Mouse (Mus musculus) limb, embryonic 15.5 days (tissue): ENCODE data around the gene Psmd9. TPM values are rescaled to one million over a fixed set of nuclear protein-coding genes. Genes with fewer than 3 reads are reported as not detected.

Experiments used
- ATAC-seq: fragments of 200-750 bp; cut with Nextera tagmentation; 2 replicates; pipeline ENCODE4 v1.8.0; 2017; ENCODE audit warnings: low read depth, moderate TSS enrichment; ENCODE audit not compliant: insufficient number of reproducible peaks, low FRiP score, low TSS enrichment
- H3K27ac ChIP-seq: fragments of 300-500 bp; sonication (generic); 2 replicates; pipeline ENCODE4 v1.5.1; 2015; ENCODE audit warnings: moderate library complexity, mild to moderate bottlenecking, inconsistent platforms
- H3K27me3 ChIP-seq: fragments of 300-500 bp; sonication (generic); 2 replicates; pipeline ENCODE4 v1.6.1; 2015; ENCODE audit warnings: inconsistent platforms
- H3K36me3 ChIP-seq: fragments of 300-500 bp; sonication (generic); 2 replicates; pipeline ENCODE4 v1.6.1; 2015; ENCODE audit warnings: inconsistent platforms
- H3K4me1 ChIP-seq: fragments of 300-500 bp; sonication (generic); 2 replicates; pipeline ENCODE4 v1.6.1; 2015; ENCODE audit warnings: inconsistent platforms
- H3K4me2 ChIP-seq: fragments of 300-500 bp; sonication (generic); 2 replicates; pipeline ENCODE4 v1.6.1; 2015; ENCODE audit warnings: mild to moderate bottlenecking, inconsistent platforms
- H3K4me3 ChIP-seq: fragments of 300-500 bp; sonication (generic); 2 replicates; pipeline ENCODE4 v1.5.1; 2015; ENCODE audit warnings: mild to moderate bottlenecking, inconsistent platforms
- H3K9ac ChIP-seq: fragments of 300-500 bp; sonication (generic); 2 replicates; pipeline ENCODE4 v1.6.1; 2015; ENCODE audit warnings: inconsistent platforms
- H3K9me3 ChIP-seq: fragments of 300-500 bp; sonication (generic); 2 replicates; pipeline ENCODE4 v1.6.1; 2016; ENCODE audit warnings: inconsistent platforms
- WGBS: fragments of 180-500 bp; shearing (Covaris S2); methylation state at CpG from one replicate; pipeline ENCODE4 v1.1.7; 2015; 5-methylcytosine and 5-hydroxymethylcytosine counted together
- polyA plus RNA-seq: library from polyadenylated mRNA; unstranded; fragments of >200 nt; fragmentation: Nextera tagmentation; extraction: Ambion mirVana; gene quantifications from 2 replicates; pipeline ENCODE4 v1.2.1, GENCODE M21; 2015

The Psmd9 gene
- polyA plus RNA-seq, 1 experiment from 2014 or later = 93.3 TPM

DNA sequence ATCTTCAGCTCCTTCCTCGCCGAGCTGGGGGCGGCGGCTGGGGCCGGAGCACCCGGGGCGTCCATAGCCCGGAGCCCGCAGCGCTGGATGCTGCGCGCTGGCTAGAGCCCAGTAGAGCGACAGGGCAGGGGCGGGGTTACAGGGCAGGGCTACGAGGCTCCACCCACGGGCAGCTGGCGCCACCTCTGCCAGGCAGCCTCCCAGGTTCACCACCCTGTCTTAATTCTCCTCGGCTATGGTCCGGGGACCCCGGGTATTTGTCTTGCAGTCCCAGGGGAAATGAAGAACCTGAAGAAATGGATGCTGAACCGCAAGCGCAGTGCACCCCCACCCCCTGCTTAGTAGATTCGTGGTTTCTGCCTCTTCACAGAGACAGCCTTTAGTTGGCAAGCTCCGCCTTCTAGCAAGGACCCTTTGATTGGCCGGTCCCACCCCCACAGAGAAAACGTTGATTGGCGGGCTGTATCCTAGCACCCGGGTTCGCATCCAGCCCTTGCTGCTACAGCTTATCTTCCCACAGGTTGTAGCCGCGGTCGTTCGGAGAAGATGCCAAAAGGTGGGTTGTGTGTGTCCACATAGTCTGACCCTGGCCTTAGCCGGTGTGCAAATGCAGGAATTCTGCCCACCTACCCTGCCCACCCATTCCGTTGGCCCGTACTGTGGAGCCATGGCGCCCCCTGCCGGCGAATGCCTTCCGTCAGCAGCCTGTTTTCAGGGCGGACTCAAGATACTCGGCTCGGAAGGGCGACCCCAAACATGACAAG, 36.7 kb upstream of the Psmd9 start, which contains the start of gene Rhof:
Gene Rhof (minus strand): TSS at position 385 of the 764 bp plus-strand sequence.
- peak within 1 kb of the TSS; percentile 100 for H3K27ac ChIP-seq
- H3K36me3 ChIP-seq = 0 out of 2 replicates have a peak, but pooled peaks cover 8% of the 10 kb centered on the region
- no peaks in the 10 kb centered on the region for H3K9me3 ChIP-seq
- peak within 1 kb of the TSS; percentile 45; the same call in 1 of the 2 replicates for H3K9ac ChIP-seq
- WGBS = 2% methylated on average over 44 of the region's 44 CpGs
- no peaks in the 10 kb centered on the region for H3K27me3 ChIP-seq
- H3K4me1 ChIP-seq = peaks cover 69% of the 10 kb centered on the region
- peak; percentile 31; the same call in 1 of the 2 replicates for ATAC-seq
- H3K4me3 ChIP-seq = peak within 1 kb of the TSS; percentile 88
- H3K4me2 ChIP-seq = peak within 1 kb of the TSS; percentile 89

DNA sequence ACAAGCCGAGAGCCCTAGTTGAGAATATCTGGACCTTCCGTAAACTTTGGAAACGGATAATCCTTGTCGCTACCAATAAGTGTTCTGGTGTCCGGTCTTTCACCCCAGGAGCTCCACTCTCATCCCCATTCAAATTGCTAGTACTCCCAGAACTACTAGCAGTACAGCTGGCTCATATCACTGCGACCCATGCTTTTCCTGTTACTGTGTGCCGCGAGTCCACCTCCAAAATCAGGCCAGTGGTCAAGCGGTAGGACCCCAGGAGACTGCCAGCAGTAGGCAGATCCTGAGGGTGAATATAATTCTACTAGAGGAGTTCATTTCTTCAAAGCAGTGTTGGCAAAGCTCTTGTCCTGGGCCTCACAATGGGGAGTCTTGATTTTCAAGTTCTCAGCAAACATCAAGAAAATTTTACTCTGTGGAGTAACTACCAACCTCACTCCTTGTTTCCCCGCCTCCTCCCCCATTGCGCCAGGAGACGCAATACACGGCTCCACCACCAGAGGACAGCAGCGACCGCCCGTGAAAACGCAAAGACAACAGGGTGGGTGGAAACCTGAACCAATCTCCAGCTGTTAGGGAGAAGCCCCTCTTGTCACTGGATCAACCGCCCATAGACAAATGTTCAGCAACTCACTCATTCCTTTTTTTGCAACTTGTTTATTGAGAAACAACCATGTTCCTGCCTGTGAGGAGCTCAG, 36.0 kb upstream of the Psmd9 start:
- H3K36me3 ChIP-seq = 0 out of 2 replicates have a peak, but pooled peaks cover 8% of the 10 kb centered on the region
- no peak for ATAC-seq
- peak overlapping the region; percentile 100 for H3K27ac ChIP-seq
- H3K4me1 ChIP-seq = peaks cover 77% of the 10 kb centered on the region
- H3K4me3 ChIP-seq = peak overlapping the region; percentile 88
- H3K9ac ChIP-seq = no peak overlapping the region
- WGBS = 18% methylated on average over 18 of the region's 18 CpGs
- no peaks in the 10 kb centered on the region for H3K27me3 ChIP-seq
- no peaks in the 10 kb centered on the region for H3K9me3 ChIP-seq
- H3K4me2 ChIP-seq = peak overlapping the region; percentile 89

DNA sequence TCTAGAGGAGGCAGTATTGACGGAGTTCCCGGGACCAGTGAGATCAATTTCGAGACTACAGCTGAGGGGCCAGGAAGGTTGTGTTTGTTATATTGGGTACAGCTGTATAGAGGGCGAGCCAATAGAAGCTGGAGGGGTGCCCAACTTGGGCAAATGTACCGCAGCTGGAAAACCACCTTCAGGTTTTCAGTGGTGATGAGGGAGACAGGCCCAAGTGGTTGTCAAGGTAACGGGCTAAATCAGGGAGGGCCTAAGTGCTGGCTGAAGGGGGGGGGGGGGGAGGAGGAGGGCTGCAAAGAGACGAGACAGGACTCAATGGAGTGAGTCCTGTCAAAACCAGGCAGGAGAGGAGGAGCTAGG, 35.4 kb upstream of the Psmd9 start:
- ATAC-seq = peak; percentile 2; the same call in 1 of the 2 replicates
- Histone ChIP-seq H3K4me2 (peak overlapping the region; percentile 89), H3K4me1 (peaks cover 79% of the 10 kb centered on the region), H3K27ac (peak overlapping the region; percentile 100), H3K9me3 (no peaks in the 10 kb centered on the region), H3K36me3 (0 out of 2 replicates have a peak, but pooled peaks cover 8% of the 10 kb centered on the region), H3K9ac (no peak overlapping the region), H3K4me3 (peak overlapping the region; percentile 88), H3K27me3 (no peaks in the 10 kb centered on the region)
- 19% methylated on average over 7 of the region's 7 CpGs for WGBS

GRCm38 (mm10) chr5:123134186-123134874, 34.9 kb upstream of the Psmd9 start:
- Histone ChIP-seq H3K36me3 (0 out of 2 replicates have a peak, but pooled peaks cover 8% of the 10 kb centered on the region), H3K27me3 (no peaks in the 10 kb centered on the region), H3K4me3 (peak overlapping the region; percentile 88), H3K9me3 (no peaks in the 10 kb centered on the region), H3K9ac (0 out of 2 replicates have a peak overlapping the region, but pooled peaks have one; percentile 23), H3K4me2 (peak overlapping the region; percentile 89), H3K4me1 (peaks cover 77% of the 10 kb centered on the region), H3K27ac (peak overlapping the region; percentile 100)
- 17% methylated on average over 13 of the region's 13 CpGs for WGBS
- ATAC-seq = no peak

DNA sequence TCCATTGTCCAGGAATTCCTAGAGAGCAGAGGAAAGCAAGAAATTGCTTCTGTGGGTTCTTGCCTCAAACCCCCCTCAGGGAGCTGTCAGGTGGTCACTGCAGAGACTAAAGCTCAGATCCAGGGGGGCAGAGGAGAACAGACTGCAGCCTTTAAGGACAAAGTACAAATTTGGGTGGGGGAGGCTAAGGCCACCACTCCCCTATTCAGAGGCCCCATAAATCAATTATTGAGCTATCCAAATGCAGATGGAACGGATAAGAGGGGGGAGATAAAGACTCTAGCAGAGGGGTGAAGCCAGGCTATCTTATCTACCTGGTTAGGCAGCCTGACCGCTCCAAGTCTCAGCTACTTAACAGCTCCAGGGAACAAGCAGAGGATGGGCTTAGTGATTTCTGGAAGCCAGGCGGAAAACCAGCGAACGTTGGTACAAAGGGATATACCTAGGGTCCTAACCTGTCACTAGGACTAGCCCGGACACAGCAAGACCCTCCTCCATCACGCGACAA, 34.3 kb upstream of the Psmd9 start:
- H3K27ac ChIP-seq = peak overlapping the region; percentile 100
- 0 out of 2 replicates have a peak, but pooled peaks cover 6% of the 10 kb centered on the region for H3K36me3 ChIP-seq
- 0 out of 2 replicates have a peak overlapping the region, but pooled peaks have one; percentile 23 for H3K9ac ChIP-seq
- ATAC-seq = no peak
- no peaks in the 10 kb centered on the region for H3K9me3 ChIP-seq
- H3K4me2 ChIP-seq = peak overlapping the region; percentile 89
- peak overlapping the region; percentile 88 for H3K4me3 ChIP-seq
- H3K27me3 ChIP-seq = no peaks in the 10 kb centered on the region
- 15% methylated on average over 8 of the region's 8 CpGs for WGBS
- peaks cover 77% of the 10 kb centered on the region for H3K4me1 ChIP-seq

DNA sequence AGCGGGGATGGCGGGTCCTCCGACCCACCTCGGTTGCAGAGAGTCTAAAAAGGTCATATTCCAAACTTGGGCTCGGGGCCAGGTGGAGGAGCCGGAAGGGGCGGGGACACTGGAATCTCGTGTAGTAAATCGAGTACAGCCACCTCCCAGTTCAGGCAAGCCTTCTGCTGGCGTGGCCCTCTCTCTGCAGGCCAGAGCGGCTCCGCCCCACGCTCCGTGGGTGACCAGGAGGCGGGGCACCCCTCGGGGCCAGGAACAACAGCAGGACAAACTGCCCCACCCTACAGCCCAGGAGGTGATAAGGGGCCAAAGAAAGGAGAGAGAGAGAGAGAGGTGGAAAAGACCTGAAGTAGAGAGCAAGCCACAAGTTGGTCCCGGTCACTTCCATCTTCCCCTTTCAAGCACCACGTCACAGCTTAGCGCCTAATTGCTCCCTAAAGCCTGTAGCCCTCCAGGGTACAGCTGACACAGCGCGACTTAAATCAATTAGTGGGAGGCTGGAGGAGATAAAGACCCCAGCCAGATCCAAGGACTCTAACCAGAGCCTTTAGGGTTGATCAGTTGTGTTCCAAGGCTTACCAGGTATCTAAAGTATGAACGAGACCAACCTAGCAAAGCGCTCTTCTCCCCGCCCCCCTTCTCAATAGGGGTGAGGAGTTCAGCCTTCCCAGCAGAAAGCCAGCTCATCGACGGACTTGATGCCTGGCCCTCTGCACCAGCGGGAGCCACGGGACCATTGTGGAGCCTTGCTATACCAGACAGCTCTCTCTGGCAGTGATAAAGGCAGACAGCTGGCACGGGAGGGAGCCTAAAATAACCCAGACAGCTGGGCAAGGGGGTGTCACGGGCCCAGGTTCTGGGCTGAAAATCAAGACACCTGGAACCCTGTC, 33.5 kb upstream of the Psmd9 start:
- H3K4me3 ChIP-seq = peak overlapping the region; percentile 88
- H3K4me2 ChIP-seq = peak overlapping the region; percentile 89
- ATAC-seq = peak; percentile 5; the same call in 1 of the 2 replicates
- H3K9ac ChIP-seq = peak overlapping the region; percentile 3; the same call in 1 of the 2 replicates
- H3K9me3 ChIP-seq = no peaks in the 10 kb centered on the region
- H3K27ac ChIP-seq = peak overlapping the region; percentile 100
- peaks cover 77% of the 10 kb centered on the region for H3K4me1 ChIP-seq
- 0 out of 2 replicates have a peak, but pooled peaks cover 4% of the 10 kb centered on the region for H3K36me3 ChIP-seq
- WGBS = 4% methylated on average over 30 of the region's 30 CpGs
- no peaks in the 10 kb centered on the region for H3K27me3 ChIP-seq

DNA sequence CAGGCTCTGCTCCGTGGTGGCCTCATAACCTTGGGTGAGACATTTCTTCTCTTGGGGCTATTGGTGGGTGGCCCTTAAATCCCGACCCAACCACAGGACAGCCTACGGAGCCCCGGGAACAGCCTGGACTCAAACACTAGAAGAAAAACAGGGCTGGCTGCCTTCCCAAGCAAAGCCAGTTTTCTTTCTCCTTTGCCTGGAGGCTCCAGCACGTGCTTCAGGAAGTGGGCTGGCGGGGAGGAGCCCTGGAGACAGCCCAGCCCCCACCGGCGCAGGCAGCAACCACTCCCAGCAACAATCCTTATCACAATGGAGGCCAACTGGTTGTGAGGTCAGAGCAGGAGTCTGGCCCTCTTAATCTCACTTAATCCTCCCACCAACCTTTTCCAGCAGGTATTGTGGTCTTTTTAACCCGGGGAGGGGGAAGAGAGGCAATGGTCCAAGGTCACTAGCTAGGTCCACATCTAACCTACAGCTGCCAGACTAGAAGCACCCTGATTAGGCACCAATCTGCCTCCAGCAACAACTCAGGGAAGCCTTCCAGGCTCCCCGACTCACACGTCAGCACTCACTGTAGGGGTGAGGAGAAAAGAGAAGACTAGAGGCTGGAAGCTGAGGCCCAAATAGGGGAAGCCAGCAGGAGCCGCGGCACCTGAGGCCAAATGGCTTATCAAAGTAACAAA, 32.7 kb upstream of the Psmd9 start:
- H3K9me3 ChIP-seq = no peaks in the 10 kb centered on the region
- WGBS = under 1% methylated on average over 13 of the region's 13 CpGs
- peak overlapping the region; percentile 89 for H3K4me2 ChIP-seq
- H3K27me3 ChIP-seq = no peaks in the 10 kb centered on the region
- peaks cover 73% of the 10 kb centered on the region for H3K4me1 ChIP-seq
- peak; percentile 36; the same call in 1 of the 2 replicates for ATAC-seq
- 0 out of 2 replicates have a peak, but pooled peaks cover 4% of the 10 kb centered on the region for H3K36me3 ChIP-seq
- H3K4me3 ChIP-seq = peak overlapping the region; percentile 88
- peak overlapping the region; percentile 100 for H3K27ac ChIP-seq
- H3K9ac ChIP-seq = peak overlapping the region; percentile 89

- no peaks in the 10 kb centered on the region for H3K27me3 ChIP-seq
- peak overlapping the region; percentile 89 for H3K4me2 ChIP-seq
- no peaks in the 10 kb centered on the region for H3K9me3 ChIP-seq
- peaks cover 65% of the 10 kb centered on the region for H3K4me1 ChIP-seq
- no peak for ATAC-seq
- peak overlapping the region; percentile 100 for H3K27ac ChIP-seq
- peak overlapping the region; percentile 88 for H3K4me3 ChIP-seq
- 0 out of 2 replicates have a peak, but pooled peaks cover 4% of the 10 kb centered on the region for H3K36me3 ChIP-seq
- WGBS = 3% methylated on average over 20 of the region's 20 CpGs
- peak overlapping the region; percentile 89 for H3K9ac ChIP-seq
Measured at GRCm38 (mm10) chr5:123137044-123137909, 31.9 kb upstream of the Psmd9 start.

- Histone ChIP-seq H3K9me3 (no peaks in the 10 kb centered on the region), H3K4me2 (peak overlapping the region; percentile 89), H3K4me3 (peak overlapping the region; percentile 88), H3K36me3 (0 out of 2 replicates have a peak, but pooled peaks cover 4% of the 10 kb centered on the region), H3K27ac (peak overlapping the region; percentile 100), H3K9ac (peak overlapping the region; percentile 89), H3K4me1 (peaks cover 60% of the 10 kb centered on the region), H3K27me3 (no peaks in the 10 kb centered on the region)
- ATAC-seq = no peak
- WGBS = under 1% methylated on average over 5 of the region's 6 CpGs
Measured at GRCm38 (mm10) chr5:123137910-123138229, 31.3 kb upstream of the Psmd9 start.
